Mouse (Mus musculus): ENCODE data around the gene Ccdc160.

- no peak for TF ChIP-seq CTCF (IDR thresholded peaks at IDR 0.05; ENCODE audit: low read depth)
- no peak for TF ChIP-seq EP300 (IDR thresholded peaks at IDR 0.05; ENCODE audit: low read depth)
These were observed 7.1 kb upstream of the Ccdc160 start for GRCm38 (mm10) chrX:52783898-52784297.
